Mouse (Mus musculus): ENCODE measurements at regions not wholly inside any gene's neighbourhood (a gene's known extent, or its start where the extent isn't known, plus 50 kb on each side); places are given as distances from the start of the nearest gene placed in this dataset.

GRCm38 (mm10) chr5:4495482-4495881, 262.4 kb downstream of the Fzd1 start:
- WGBS: 69% methylated on average over 6 of the region's 6 CpGs
- Histone ChIP-seq H3K4me3 (replicated peaks) (no peak overlapping the region), H3K4me1 (peaks cover 11% of the 10 kb centered on the region; the same call in 1 of the 2 replicates), H3K27ac (no peak overlapping the region), H3K27me3 (replicated peaks) (no peaks in the 10 kb centered on the region), H3K4me2 (no peak overlapping the region), H3K9ac (no peak overlapping the region), H3K9me3 (no peaks in the 10 kb centered on the region), H3K36me3 (no peaks in the 10 kb centered on the region)
- no peak for ATAC-seq (ENCODE audit: insufficient read depth, low FRiP score, low read depth)

GRCm38 (mm10) chr5:4486391-4487132, 271.3 kb downstream of the Fzd1 start:
- H3K9me3 ChIP-seq: no peaks in the 10 kb centered on the region
- no peak for ATAC-seq (ENCODE audit: insufficient read depth, low FRiP score, low read depth)
- H3K4me3 ChIP-seq (replicated peaks): no peak overlapping the region
- no peaks in the 10 kb centered on the region for H3K27me3 ChIP-seq (replicated peaks)
- 83% methylated on average over 4 of the region's 4 CpGs for WGBS
- no peaks in the 10 kb centered on the region for H3K36me3 ChIP-seq
- no peak overlapping the region for H3K4me2 ChIP-seq
- H3K4me1 ChIP-seq: 0 out of 2 replicates have a peak, but pooled peaks cover 5% of the 10 kb centered on the region
- H3K9ac ChIP-seq: no peak overlapping the region
- no peak overlapping the region for H3K27ac ChIP-seq

DNA sequence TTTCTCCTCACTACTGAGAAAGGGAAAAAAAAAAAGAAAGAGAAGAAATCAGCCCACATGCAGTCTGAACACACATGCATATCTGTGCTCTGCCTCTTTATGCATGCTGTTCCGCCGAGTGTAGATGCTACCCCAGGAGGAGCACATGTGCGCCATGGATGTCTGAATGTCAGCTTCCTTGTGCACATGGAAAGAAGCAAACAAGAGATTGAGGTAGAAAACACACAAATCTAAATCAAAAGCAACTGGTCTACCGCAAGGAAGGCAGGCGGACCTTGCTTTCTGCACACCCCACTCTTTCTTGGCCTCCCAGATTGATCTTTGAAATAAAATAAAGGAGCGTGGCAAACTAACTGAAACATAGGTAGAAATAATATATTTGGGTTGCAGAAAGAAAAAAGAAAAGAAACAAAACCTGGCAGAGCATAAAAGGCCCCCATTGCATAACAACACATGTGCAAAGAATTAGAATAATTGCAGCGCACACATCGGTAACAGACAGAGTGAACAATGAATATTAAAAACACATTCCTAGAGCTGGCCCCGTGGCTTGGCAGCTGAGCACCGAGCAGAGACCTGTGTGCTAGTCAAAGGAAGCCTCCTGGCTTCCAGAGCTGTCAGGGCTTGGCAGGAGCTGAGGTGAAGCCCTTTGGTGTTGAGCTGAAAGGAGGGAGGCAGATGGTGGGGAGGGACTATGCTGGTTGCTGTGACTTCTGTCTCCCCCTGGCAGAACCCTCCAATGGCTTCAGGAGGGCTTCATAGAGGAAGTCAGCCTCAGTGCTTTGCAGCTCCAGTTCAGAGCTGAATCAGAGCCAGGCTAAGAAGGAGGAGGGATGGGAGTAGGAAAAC, 272.1 kb downstream of the Fzd1 start:
- Histone ChIP-seq H3K9me3 (no peaks in the 10 kb centered on the region), H3K4me2 (no peak overlapping the region), H3K4me3 (replicated peaks) (no peak overlapping the region), H3K27ac (no peak overlapping the region), H3K9ac (no peak overlapping the region), H3K36me3 (no peaks in the 10 kb centered on the region), H3K4me1 (0 out of 2 replicates have a peak, but pooled peaks cover 5% of the 10 kb centered on the region), H3K27me3 (replicated peaks) (no peaks in the 10 kb centered on the region)
- peak; percentile 27; the same call in 1 of the 2 replicates for ATAC-seq (ENCODE audit: insufficient read depth, low FRiP score, low read depth)
- WGBS: 67% methylated on average over 10 of the region's 10 CpGs

- Histone ChIP-seq H3K4me2 (no peak overlapping the region), H3K4me1 (0 out of 2 replicates have a peak, but pooled peaks cover 5% of the 10 kb centered on the region), H3K9me3 (no peaks in the 10 kb centered on the region), H3K27me3 (replicated peaks) (no peaks in the 10 kb centered on the region), H3K27ac (no peak overlapping the region), H3K36me3 (no peaks in the 10 kb centered on the region), H3K9ac (no peak overlapping the region), H3K4me3 (replicated peaks) (no peak overlapping the region)
- WGBS: 21% methylated on average over 6 of the region's 6 CpGs
- ATAC-seq (ENCODE audit: insufficient read depth, low FRiP score, low read depth): no peak
Measured at GRCm38 (mm10) chr5:4484780-4485179, 273.1 kb downstream of the Fzd1 start.

DNA sequence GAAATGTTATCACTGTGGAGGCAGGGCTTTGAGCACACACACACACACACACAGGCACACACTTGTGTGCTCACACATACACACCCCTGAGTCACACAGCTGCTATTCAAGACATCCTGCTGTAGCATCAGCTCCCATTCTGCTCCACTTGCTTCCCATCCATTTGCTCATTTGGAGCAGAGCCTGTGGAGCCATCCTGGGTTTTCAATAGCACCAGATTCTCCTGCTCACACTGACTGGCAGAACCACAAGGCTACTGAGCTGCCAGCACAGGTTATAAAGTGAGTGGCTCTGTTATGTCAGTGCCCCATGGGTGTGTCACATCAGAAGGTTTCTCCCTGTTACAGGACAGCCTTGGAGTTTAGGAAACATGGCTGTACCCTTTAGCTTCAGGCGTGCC, 273.7 kb downstream of the Fzd1 start:
- H3K36me3 ChIP-seq: no peaks in the 10 kb centered on the region
- H3K4me2 ChIP-seq: no peak overlapping the region
- H3K4me3 ChIP-seq (replicated peaks): no peak overlapping the region
- no peaks in the 10 kb centered on the region for H3K27me3 ChIP-seq (replicated peaks)
- H3K9ac ChIP-seq: no peak overlapping the region
- WGBS: 74% methylated on average over 1 of the region's 1 CpGs
- 0 out of 2 replicates have a peak, but pooled peaks cover 5% of the 10 kb centered on the region for H3K4me1 ChIP-seq
- ATAC-seq (ENCODE audit: insufficient read depth, low FRiP score, low read depth): no peak
- no peaks in the 10 kb centered on the region for H3K9me3 ChIP-seq
- peak overlapping the region; percentile 9; the same call in 1 of the 2 replicates for H3K27ac ChIP-seq

GRCm38 (mm10) chr5:4474255-4474654, 282.1 kb downstream of the Mterf1b start:
- 64% methylated on average over 2 of the region's 2 CpGs for WGBS

More at GRCm38 (mm10) chr5:4474255-4474654, 282.1 kb downstream of the Mterf1b start:
- Histone ChIP-seq H3K4me3 (replicated peaks) (no peak overlapping the region), H3K4me1 (no peaks in the 10 kb centered on the region), H3K9ac (no peak overlapping the region), H3K27ac (no peak overlapping the region), H3K4me2 (no peak overlapping the region), H3K36me3 (no peaks in the 10 kb centered on the region), H3K27me3 (replicated peaks) (no peaks in the 10 kb centered on the region), H3K9me3 (no peaks in the 10 kb centered on the region)
- ATAC-seq (ENCODE audit: insufficient read depth, low FRiP score, low read depth): no peak
